Mouse (Mus musculus): Measurements from ENCODE around the gene Heg1.

- no peak for TF ChIP-seq CTCF (IDR thresholded peaks at IDR 0.05; ENCODE audit: borderline replicate concordance, extremely low read depth, insufficient read depth, insufficient read length)
- no peak for TF ChIP-seq POLR2A (IDR thresholded peaks at IDR 0.05; ENCODE audit: borderline replicate concordance, extremely low read depth, insufficient read depth, insufficient read length, poor library complexity, severe bottlenecking)
Measured at GRCm38 (mm10) chr16:33706111-33706890, 22.1 kb downstream of the Heg1 start.
